Mouse (Mus musculus): ENCODE results near the gene Sec61a1. TPM values are rescaled to one million over a fixed set of nuclear protein-coding genes. Genes with fewer than 3 reads are reported as not detected.

Sec61a1 gene
- total RNA-seq (2021) = 10 to 100 TPM; 35.5 to 46.6 TPM
- long read RNA-seq, experiment 1, transcript Sec61a1-201 (12 exons, 3,172 nt) = major isoform, 10 of 16 reads
- long read RNA-seq, experiment 1, partial matches to known transcripts = 0 of 16 reads
- long read RNA-seq, experiment 1, other reads (novel, unspliced or antisense) = 5 of 16 reads
- long read RNA-seq, experiment 2, transcript Sec61a1-201 (12 exons, 3,172 nt) = major isoform, 18 of 25 reads
- long read RNA-seq, experiment 2, partial matches to known transcripts = 6 of 25 reads
- long read RNA-seq, experiment 2, other reads (novel, unspliced or antisense) = 0 of 25 reads

GRCm38 (mm10) chr6:88518404-88519263 lies at the start of gene Sec61a1:
Gene Sec61a1, minus strand, starts transcription at chr6:88518905.
- intact Hi-C loops (cut with DNase I; ENCODE audit: low total_unique reads) = no loop called here
- peak; percentile 97 for DNase-seq

- intact Hi-C loops (cut with DNase I; ENCODE audit: low total_unique reads) = no loop called here
Observed at GRCm38 (mm10) chr6:88566676-88567075, 48.0 kb upstream of the Sec61a1 start.

GRCm38 (mm10) chr6:88565033-88565432 lies 46.3 kb upstream of the Sec61a1 start:
- intact Hi-C loops (cut with DNase I; ENCODE audit: low total_unique reads) = no loop called here
- no peak for DNase-seq

More at GRCm38 (mm10) chr6:88566676-88567075, 48.0 kb upstream of the Sec61a1 start:
- no peak for DNase-seq

GRCm38 (mm10) chr6:88560156-88560555 lies 41.5 kb upstream of the Sec61a1 start:
- DNase-seq = no peak

GRCm38 (mm10) chr6:88559688-88560087 lies 41.0 kb upstream of the Sec61a1 start:
- intact Hi-C loops (cut with DNase I; ENCODE audit: low total_unique reads) = no loop called here
- no peak for DNase-seq

More at GRCm38 (mm10) chr6:88560156-88560555, 41.5 kb upstream of the Sec61a1 start:
- intact Hi-C loops (cut with DNase I; ENCODE audit: low total_unique reads) = no loop called here

GRCm38 (mm10) chr6:88558076-88558475 lies 39.4 kb upstream of the Sec61a1 start:
- intact Hi-C loops (cut with DNase I; ENCODE audit: low total_unique reads) = no loop called here
- DNase-seq = peak; percentile 68

- intact Hi-C loops (cut with DNase I; ENCODE audit: low total_unique reads) = no loop called here
- DNase-seq = no peak
Observed at GRCm38 (mm10) chr6:88557548-88557947, 38.8 kb upstream of the Sec61a1 start.

GRCm38 (mm10) chr6:88549916-88550315 lies 31.2 kb upstream of the Sec61a1 start:
- no peak for DNase-seq
- intact Hi-C loops (cut with DNase I; ENCODE audit: low total_unique reads) = loop anchor here (5.0 kb wide), 2 partner anchors 282 to 302 kb away; no protein-coding TSS in a partner anchor

GRCm38 (mm10) chr6:88549137-88549814 lies 30.6 kb upstream of the Sec61a1 start:
- DNase-seq = peak; percentile 50
- intact Hi-C loops (cut with DNase I; ENCODE audit: low total_unique reads) = loop anchor here (5.0 kb wide), 1 partner anchor 283 kb away; no protein-coding TSS in a partner anchor

GRCm38 (mm10) chr6:88548405-88549049 lies 29.8 kb upstream of the Sec61a1 start:
- DNase-seq = no peak
- intact Hi-C loops (cut with DNase I; ENCODE audit: low total_unique reads) = loop anchor here (5.0 kb wide), 1 partner anchor 284 kb away; no protein-coding TSS in a partner anchor

- no peak for DNase-seq
- intact Hi-C loops (cut with DNase I; ENCODE audit: low total_unique reads) = loop anchor here (5.0 kb wide), 1 partner anchor 287 kb away; no protein-coding TSS in a partner anchor
Observed at GRCm38 (mm10) chr6:88545397-88545790, 26.7 kb upstream of the Sec61a1 start.

- no peak for DNase-seq
- intact Hi-C loops (cut with DNase I; ENCODE audit: low total_unique reads) = loop anchor here (5.0 kb wide), 1 partner anchor 287 kb away; no protein-coding TSS in a partner anchor
Observed at GRCm38 (mm10) chr6:88544644-88545396, 26.1 kb upstream of the Sec61a1 start.

GRCm38 (mm10) chr6:88544241-88544640 lies 25.5 kb upstream of the Sec61a1 start:
- no peak for DNase-seq
- intact Hi-C loops (cut with DNase I; ENCODE audit: low total_unique reads) = no loop called here

- no peak for DNase-seq
Observed at GRCm38 (mm10) chr6:88540093-88540755, 21.5 kb upstream of the Sec61a1 start.

GRCm38 (mm10) chr6:88530306-88530705 lies 11.6 kb upstream of the Sec61a1 start:
- intact Hi-C loops (cut with DNase I; ENCODE audit: low total_unique reads) = no loop called here
- DNase-seq = no peak

More at GRCm38 (mm10) chr6:88540093-88540755, 21.5 kb upstream of the Sec61a1 start:
- intact Hi-C loops (cut with DNase I; ENCODE audit: low total_unique reads) = no loop called here

- intact Hi-C loops (cut with DNase I; ENCODE audit: low total_unique reads) = no loop called here
- DNase-seq = no peak
Observed at GRCm38 (mm10) chr6:88524056-88524455, 5.4 kb upstream of the Sec61a1 start.

- intact Hi-C loops (cut with DNase I; ENCODE audit: low total_unique reads) = no loop called here
- no peak for DNase-seq
Observed at GRCm38 (mm10) chr6:88523451-88523850, 4.7 kb upstream of the Sec61a1 start.

GRCm38 (mm10) chr6:88523043-88523442 lies 4.3 kb upstream of the Sec61a1 start:
- intact Hi-C loops (cut with DNase I; ENCODE audit: low total_unique reads) = no loop called here
- DNase-seq = no peak

Data from gastrocnemius, postnatal 14 days (tissue).